Mouse (Mus musculus) thymus, adult 18-20 months (tissue): ENCODE results near the gene Ankrd17.
"Not testable (repeated sequence)": the region's sequence is repeated elsewhere in the genome, so short reads cannot be mapped to it uniquely, and the experiment has no call there.

ENCODE experiments used
- DNase-seq, 2 experiments: peaks; one replicate each; pipeline ENCODE4 v3.0.0; 2022; ENCODE audit warnings: mixed read lengths in 2 of 2

The Ankrd17 gene

DNA sequence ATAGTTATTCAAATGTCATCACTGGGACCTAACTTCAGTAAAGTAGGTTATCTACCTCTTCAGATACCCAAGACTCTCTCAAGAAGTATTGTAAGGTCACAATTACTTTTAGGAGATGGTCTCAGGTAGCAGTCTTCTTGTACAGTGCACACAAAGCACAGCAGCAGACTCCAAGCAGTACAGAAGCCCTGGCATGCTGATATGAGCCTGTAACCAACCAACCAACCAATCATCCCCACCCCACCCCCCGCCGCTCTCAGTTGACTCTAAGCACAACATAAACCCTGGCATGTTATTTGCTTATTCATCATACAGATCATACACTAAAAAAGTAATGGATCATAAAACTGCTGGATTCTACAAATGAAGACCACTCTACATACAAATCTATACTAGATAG lies 33.9 kb downstream of the Ankrd17 start:
- DNase-seq, result no peak

DNA sequence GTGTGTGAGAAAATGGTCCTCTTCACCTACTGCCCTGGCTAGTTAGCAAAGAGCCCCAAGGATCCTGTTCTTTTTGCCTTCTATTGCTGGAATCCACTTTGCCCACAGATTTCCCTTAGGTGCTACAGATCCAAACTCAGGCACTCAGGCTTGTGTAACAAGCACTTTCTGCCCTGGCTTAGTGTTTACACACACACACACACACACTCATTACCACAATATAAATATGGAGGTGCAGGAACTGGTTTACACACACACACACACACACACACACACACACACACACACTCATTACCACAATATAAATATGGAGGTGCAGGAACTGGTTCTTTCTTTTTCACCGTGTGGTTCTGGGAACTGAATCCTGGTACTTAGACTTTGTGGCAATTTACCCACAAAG lies 35.3 kb downstream of the Ankrd17 start:
- DNase-seq, result no peak

DNA sequence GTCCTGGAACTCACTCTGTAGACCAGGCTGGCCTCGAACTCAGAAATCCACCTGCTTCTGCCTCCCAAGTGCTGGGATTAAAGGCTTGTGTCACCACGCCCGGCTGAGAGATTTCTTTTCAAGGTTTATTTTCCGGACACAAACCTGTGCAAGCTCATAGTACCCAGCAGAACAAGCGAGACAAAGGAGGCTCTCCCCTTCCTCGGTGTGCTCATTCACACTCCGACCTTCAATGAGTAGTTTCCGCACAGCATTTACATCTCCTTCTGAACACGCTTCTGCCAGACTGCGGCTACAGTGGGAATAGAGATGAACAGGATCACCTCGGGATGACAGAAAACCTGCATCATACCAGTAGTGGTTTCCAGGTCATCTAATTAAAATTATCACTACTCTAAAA lies 68.0 kb downstream of the Ankrd17 start:
- no peak for DNase-seq

DNA sequence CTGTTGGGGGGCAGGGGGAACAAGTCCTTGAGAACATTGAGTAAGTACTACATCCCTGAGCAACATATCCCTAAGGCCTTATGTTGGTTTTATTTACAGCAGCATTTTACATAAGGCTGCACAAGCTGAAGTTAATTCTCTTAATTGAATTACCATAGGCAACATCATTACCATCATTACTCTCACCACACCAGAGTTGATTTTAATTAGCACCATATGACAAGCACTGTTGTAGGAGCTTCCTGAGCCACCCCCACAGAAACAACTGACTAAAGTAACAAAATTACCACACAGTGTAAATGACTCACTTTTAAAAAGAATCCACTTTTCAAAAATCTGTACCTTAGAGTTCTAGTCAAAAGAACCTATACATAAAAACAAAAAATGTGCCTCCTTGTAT lies 76.5 kb downstream of the Ankrd17 start:
- DNase-seq, result no peak

GRCm38 (mm10) chr5:90286559-90286958 lies 79.8 kb downstream of the Ankrd17 start:
- peak in 1 of 2 experiments; percentile 9 for DNase-seq

GRCm38 (mm10) chr5:90280061-90280460 lies 86.3 kb downstream of the Ankrd17 start:
- no peak for DNase-seq

- DNase-seq, result no peak
Measured at GRCm38 (mm10) chr5:90279418-90279817, 87.0 kb downstream of the Ankrd17 start.

GRCm38 (mm10) chr5:90277443-90277842 lies 88.9 kb downstream of the Ankrd17 start:
- no peak for DNase-seq

- DNase-seq, result no peak
Measured at GRCm38 (mm10) chr5:90274806-90275205, 91.6 kb downstream of the Ankrd17 start.

- DNase-seq, result not testable (repeated sequence)
Measured at GRCm38 (mm10) chr5:90262230-90262629, 104.1 kb downstream of the Ankrd17 start.

DNA sequence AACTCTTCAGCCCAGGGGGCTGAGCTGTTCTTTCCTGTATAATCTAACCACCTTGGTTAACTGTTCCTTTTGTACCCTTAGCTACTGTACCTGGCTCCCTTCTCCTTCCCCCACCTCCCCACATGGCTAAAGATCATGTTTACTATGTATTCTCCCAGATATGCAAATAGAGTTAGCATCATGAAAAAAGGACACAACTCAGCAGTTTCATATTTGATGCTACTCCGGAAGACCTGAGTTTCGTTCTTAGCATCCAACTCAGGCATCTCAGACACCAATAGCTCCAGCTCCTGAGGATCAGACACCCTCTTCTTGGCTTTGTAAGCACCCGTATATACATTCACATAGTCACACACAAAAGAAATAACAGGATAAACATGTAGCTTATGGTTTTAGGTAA lies 109.4 kb downstream of the Ankrd17 start:
- DNase-seq, result no peak

GRCm38 (mm10) chr5:90247503-90247902 lies 118.9 kb downstream of the Ankrd17 start:
- DNase-seq, result no peak

GRCm38 (mm10) chr5:90246987-90247386 lies 119.4 kb downstream of the Ankrd17 start:
- no peak for DNase-seq

DNA sequence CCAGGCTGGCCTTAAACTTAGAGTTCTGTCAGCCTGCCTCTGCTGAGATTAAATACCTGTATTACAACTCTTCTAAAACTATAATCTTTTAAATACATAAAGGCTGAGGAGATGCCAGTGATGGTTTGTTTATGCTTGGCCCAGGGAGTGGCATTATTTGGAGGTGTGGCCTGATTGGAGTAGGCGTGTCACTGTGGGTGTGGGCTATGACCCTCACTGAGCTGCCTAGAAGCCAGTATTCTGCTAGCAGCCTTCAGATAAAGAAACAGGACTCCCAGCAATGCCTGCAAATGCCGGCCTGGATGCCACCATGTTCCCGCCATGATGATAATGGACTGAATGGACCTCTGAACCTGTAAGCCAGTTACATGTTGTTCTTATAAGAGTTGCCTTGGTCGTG lies 119.8 kb downstream of the Ankrd17 start:
- DNase-seq, result no peak

GRCm38 (mm10) chr5:90245416-90245815 lies 121.0 kb downstream of the Ankrd17 start:
- no peak for DNase-seq

DNA sequence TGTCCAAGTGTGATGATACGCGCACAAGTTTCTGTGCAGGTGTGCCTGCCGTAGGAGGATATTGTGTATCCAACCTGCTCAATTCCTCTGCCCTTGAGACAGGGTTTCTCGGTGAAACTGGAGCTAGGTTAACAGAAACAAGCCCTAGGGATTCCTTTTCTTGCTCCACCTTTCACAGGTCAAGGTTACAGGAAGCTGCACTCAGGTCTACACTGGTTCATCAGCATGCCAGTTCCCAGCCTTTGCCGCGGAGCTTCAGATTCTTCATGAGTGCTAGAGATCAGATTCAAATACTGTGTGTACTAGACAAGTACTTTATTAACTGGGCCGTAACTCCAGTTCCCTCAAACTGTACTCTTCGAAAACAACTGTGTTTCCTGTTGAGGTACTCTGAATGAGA lies 131.2 kb downstream of the Ankrd17 start:
- no peak for DNase-seq

DNA sequence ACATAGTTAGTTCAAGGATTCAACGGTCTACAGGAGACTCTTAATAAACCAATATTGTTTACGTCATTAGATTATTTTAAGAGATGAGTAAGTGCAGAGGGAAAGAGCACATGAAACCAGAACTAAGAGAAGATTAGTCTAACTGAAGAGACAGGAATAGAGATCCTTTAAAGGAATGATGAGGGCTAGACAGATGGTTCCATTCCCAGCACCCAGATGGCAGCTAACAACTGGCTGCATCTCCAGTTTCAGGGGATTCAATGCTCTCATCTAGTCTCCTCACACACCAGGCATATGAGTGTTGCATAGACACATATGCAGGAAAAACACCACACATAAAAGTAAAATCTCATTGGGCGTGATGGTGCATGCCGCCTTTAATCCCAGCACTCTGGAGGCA lies 133.1 kb downstream of the Ankrd17 start:
- no peak for DNase-seq

DNA sequence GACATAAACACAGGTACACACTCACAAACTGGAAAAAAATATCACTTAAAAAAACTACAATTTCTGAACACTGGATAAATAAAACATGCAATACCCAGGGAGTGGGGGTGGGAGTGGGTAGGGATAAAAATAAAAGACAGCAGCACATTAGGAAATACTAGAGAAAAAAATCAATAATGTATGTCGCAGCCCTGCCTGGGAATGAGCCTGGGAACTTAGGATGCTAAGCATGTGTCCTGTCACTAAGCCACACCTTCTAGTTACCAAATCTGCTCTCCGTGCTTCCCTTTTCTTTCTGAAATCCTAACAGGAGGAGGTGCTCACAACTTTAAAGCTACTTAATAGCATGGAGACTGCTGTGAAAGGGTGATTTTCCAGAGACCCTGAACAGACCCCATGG lies 136.6 kb downstream of the Ankrd17 start:
- DNase-seq, result no peak

DNA sequence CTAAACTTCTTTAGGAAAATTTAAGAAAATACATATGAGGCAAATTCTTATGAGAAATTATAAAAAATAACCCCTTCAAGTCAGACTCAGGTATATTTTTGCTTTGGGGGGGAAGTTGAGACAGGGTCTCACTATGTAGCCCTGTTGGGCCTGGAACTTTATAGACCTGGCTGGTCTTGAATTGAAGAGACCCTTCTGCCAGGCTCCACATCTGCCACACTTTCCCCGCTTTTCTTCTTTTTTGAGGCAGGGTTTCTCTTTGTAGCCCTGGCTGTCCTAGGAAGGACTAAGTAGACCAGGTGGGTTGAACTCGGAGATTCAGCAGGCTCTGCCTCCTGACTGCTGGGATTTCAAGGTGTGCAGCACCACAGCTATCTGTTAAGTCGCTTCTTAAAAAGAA lies 139.7 kb downstream of the Ankrd17 start:
- DNase-seq, result no peak

GRCm38 (mm10) chr5:90224730-90225129 lies 141.6 kb downstream of the Ankrd17 start:
- DNase-seq, result no peak

DNA sequence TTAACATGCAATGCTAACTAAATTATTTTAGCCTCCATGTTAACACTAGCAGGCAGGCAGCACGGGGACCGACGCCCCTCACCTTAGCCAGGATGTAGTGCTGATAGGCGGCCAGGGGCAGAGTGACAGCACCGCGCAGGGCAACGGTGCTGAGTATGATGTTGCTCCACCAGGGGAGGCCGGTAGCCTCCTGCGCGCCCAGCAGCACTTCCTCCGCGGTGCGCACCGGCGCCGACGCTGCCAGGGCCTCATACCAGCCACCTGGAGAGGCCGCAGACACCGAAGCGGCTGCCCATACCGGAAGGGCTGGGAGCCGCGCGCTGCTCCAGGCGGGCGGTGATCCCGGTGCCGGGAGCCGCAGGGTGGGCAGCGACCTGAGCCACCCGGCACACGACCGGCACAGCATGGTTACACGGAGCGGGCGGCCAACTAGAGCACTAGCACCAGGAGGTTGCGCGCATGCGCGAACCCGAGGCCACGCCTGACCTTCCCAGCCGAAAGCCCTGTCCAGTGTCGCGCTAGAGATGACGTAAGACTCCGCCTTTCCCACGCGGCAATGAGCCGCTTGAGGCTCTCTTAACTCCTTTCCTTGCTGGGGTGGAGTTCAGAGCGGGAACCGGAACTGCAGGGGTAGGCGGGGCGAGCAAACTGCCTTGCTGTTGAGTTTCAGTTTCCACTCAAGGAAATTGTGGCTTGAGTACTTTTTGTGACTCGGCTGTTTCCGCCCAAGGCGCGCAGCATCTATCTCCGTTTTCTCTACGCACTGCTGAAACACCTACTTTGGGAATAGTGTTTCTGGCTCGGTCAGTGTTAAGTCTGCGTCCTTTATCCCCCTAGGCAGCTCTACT lies 142.6 kb downstream of the Ankrd17 start, which contains the start of gene Cox18:
Gene Cox18 (minus strand): TSS at position 468 of the 848 bp plus-strand sequence.
- peak; percentile 99 for DNase-seq

DNA sequence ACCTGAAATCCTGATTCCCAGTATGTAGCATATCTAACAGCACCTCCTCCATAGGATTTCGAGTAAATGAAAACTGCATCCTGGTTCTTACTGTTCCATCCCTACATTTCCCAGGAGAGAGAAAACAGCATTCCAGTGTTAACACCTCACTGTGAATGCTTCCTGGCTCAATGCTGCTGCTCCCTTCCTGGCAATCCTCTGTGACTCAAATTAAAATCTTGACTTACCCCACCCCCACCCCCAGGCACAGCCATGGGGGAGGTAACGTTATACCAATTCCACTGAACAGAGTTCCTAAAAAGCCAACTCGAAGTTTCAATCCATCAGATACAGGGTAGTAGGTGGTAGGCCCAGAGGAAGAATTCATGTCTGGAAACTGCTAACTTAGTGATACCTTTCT lies 143.4 kb downstream of the Ankrd17 start:
- DNase-seq, result peak in 1 of 2 experiments; percentile 10

DNA sequence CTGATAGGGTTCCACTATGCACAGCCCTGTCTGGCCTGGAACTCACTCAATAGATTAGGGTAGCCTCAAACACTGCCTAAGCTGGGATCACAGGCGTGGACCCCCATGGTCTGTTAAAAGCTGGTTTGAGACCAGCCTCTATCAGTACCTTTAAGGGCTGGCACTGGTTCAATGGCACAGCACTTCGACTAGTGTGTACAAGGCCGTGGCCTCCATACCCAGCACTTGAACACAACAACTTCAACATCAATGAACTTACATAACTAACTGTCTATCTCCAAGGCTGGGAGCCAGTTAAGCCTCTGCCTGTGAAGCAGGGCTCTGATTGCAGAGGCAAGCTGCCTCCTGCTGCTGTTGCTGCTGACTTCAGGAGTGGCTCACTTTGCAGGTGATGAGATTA lies 148.6 kb downstream of the Ankrd17 start:
- no peak for DNase-seq

- no peak for DNase-seq
Measured at GRCm38 (mm10) chr5:90217226-90217625, 149.2 kb downstream of the Ankrd17 start.

GRCm38 (mm10) chr5:90213356-90213755 lies 153.0 kb downstream of the Ankrd17 start:
- DNase-seq, result no peak
